Mouse (Mus musculus) small intestine, adult 2 months (tissue): ENCODE data around the gene Rps18.

Experiments used
- CTCF ChIP-seq: fragments of 200-500 bp; IDR thresholded peaks from 2 replicates; pipeline ENCODE4 v1.5.1; 2012; ENCODE audit warnings: low read depth, mild to moderate bottlenecking, control low read depth, inconsistent platforms, low read length, moderate library complexity, mixed read lengths; ENCODE audit not compliant: insufficient replicate concordance, insufficient read length; ENCODE audit errors: extremely low read depth
- POLR2A ChIP-seq: fragments of 200-500 bp; IDR thresholded peaks from 2 replicates; pipeline ENCODE4 v1.6.1; 2012; ENCODE audit warnings: low read depth, mild to moderate bottlenecking, control low read depth, inconsistent platforms, low read length, moderate library complexity

DNA sequence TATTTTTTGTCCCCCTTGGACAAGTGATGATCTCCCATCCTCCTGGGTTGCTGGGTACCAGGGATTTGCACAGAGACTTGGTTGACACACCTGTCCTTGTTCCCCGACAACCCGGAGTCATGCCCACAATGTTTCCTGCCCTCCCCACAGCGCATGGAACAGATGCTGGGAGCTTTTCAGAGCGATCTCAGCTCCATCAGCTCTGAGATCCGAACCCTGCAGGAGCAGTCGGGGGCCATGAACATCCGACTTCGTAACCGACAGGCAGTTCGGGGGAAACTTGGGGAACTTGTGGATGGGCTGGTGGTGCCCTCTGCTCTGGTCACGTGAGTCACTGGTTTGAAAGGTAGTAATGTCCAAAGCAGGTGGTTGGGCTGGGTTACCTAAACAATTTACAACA is 2.6 kb upstream of the Rps18 start:
- TF ChIP-seq POLR2A, result no peak
- no peak for TF ChIP-seq CTCF
